Mouse (Mus musculus) megakaryocyte progenitor cell, adult 5-6 weeks (primary cell): ENCODE measurements at regions not wholly inside any gene's neighbourhood (a gene's known extent, or its start where the extent isn't known, plus 50 kb on each side); places are given as distances from the start of the nearest gene placed in this dataset.

ENCODE experiments used
- ATAC-seq: replicated peaks from 2 replicates; pipeline ENCODE4 v1.8.0; 2016; ENCODE audit warnings: mild to moderate bottlenecking, moderate TSS enrichment, inconsistent platforms; ENCODE audit not compliant: poor library complexity

- ATAC-seq, result no peak
These were observed 606.2 kb upstream of the Crim1 start for GRCm38 (mm10) chr17:77593807-77594206.

GRCm38 (mm10) chr17:77596453-77596852 is 603.6 kb upstream of the Crim1 start:
- no peak for ATAC-seq

DNA sequence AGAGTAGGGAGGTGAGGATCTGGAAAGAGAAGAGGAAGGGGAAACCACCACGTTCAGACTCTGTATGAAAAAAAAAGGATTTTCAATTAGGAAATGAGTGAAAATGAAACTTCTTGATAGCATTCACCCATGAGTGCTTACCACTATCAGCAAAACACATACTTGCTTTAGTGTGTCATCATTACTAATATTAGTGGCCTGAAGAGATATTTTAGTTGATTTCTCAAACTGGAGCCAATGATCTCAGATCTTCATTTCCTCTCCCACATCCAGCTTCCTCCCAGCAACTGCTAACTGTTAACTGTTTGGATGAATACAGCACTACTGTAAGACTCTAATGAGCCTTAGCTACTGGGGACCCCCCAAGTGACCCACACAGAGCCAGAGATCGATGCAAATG is 576.6 kb upstream of the Crim1 start:
- ATAC-seq, result no peak

DNA sequence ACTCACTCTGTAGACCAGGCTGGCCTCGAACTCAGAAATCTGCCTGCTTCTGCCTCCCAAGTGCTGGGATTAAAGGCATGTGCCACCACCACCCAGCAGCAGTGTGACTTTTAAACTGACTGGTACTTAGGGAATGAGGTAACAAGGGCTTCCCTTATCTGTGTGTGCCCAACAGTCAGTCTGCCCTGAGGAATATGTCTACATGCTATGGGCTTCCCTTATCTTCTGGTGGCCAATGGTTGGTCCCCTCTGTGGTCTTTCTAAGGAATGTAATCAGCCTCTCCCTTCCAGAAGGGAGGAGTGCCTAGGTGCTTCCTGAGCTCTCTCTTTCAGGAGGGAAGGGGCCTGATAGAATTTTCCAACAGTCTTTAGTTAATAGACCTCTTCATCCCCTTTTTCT is 575.9 kb upstream of the Crim1 start:
- no peak for ATAC-seq

DNA sequence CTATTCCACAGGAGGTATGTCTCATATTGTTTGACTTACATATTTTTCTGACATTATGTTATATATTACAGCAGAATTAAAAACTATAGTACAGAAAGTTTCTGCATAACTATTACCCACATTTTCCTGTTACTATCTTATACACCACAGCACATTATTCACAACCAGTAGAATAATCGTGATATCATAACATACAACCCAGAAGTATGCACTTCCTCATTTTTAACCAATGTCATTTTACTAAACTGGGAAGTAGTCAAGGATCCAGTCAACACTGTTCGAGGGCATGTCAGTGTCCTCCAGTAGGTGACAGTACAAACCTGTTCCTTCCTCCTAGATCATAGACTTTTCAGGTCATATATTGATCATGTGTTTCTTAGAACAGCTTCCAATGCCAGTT is 557.7 kb upstream of the Crim1 start:
- peak; percentile 65 for ATAC-seq

GRCm38 (mm10) chr17:77648946-77649345 is 551.1 kb upstream of the Crim1 start:
- ATAC-seq, result no peak

- ATAC-seq, result no peak
These were observed 548.2 kb upstream of the Crim1 start for GRCm38 (mm10) chr17:77651861-77652260.
